Mouse (Mus musculus): ENCODE results near the gene Fam24a. TPM values are rescaled to one million over a fixed set of nuclear protein-coding genes. Genes with fewer than 3 reads are reported as not detected.

Gene Fam24a
- not detected in 2 replicates for polyA plus RNA-seq (2014; fragmentation: Nextera tagmentation; extraction: Ambion mirVana)

DNA sequence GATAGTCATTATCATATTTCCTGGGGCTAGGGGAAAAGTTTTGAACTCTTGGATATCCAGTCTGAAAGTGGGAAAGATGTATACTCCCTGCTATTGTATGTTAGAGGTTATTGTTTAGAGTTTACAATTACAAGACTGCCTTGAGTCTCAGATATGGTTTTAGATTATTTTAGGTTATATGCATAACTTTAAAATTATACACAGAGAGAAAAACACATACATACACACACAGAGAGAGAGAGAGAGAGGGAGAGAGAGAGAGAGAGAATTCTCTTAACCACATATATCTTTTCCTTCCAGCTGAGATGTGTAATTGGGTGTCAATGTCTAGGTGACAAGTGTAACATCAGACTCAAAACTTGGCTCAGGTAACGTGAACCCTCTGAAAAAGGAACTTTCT is at the start of gene Fam24a:
Gene Fam24a (plus strand): TSS at position 301 of the 400 bp plus-strand sequence.
- DNase-seq (ENCODE audit: low spot score) (no peak), ATAC-seq (replicated peaks; ENCODE audit: low FRiP score) (no peak)
- no peak within 1 kb of the TSS for H3K4me3 ChIP-seq (ENCODE audit: low read depth, low read length)
- no peak within 1 kb of the TSS for H3K9ac ChIP-seq (ENCODE audit: low read length)
- no peaks in the 10 kb centered on the region for H3K4me1 ChIP-seq (replicated peaks; ENCODE audit: control insufficient read depth, insufficient read depth, low read length)
- H3K27me3 ChIP-seq (ENCODE audit: control insufficient read depth, insufficient read depth, low read length), result no peaks in the 10 kb centered on the region
- H3K36me3 ChIP-seq (ENCODE audit: control insufficient read depth, insufficient read depth, low read length), result no peaks in the 10 kb centered on the region
- H3K27ac ChIP-seq (ENCODE audit: low read depth, low read length), result no peak within 1 kb of the TSS
- H3K4me2 ChIP-seq (ENCODE audit: low read depth, low read length, severe bottlenecking), result no peak within 1 kb of the TSS
- WGBS, result 53% methylated on average over 1 of the region's 1 CpGs
- no peaks in the 10 kb centered on the region for H3K9me3 ChIP-seq (ENCODE audit: control insufficient read depth, low read length)

DNA sequence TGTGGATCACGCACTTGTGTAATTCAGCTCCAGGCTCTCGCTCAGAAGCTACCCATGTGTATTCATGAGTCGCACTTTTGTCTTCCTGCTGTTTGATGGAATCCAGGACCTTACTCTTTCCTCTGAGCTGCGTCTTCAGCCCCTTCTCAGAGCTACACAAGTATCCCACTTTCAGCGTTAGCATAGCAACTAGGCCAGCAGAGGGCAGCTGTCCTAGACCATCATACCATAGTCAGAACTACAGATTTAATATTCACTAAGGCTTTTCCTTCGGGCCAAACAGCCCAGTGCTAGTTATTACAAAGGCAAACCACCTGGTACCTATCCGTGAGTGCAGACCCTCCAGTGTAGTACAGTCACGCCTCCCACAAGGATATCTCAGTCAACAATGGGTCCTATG is 36.5 kb upstream of the Fam24a start:
- H3K36me3 ChIP-seq (ENCODE audit: control insufficient read depth, insufficient read depth, low read length), result no peaks in the 10 kb centered on the region
- H3K9me3 ChIP-seq (ENCODE audit: control insufficient read depth, low read length), result no peaks in the 10 kb centered on the region
- WGBS, result 82% methylated on average over 8 of the region's 8 CpGs
- no peak overlapping the region for H3K4me3 ChIP-seq (ENCODE audit: low read depth, low read length)
- no peak for ATAC-seq (replicated peaks; ENCODE audit: low FRiP score)
- DNase-seq (ENCODE audit: low spot score), result no peak
- H3K27me3 ChIP-seq (ENCODE audit: control insufficient read depth, insufficient read depth, low read length), result no peaks in the 10 kb centered on the region
- no peak overlapping the region for H3K9ac ChIP-seq (ENCODE audit: low read length)
- H3K4me2 ChIP-seq (ENCODE audit: low read depth, low read length, severe bottlenecking), result no peak overlapping the region
- H3K27ac ChIP-seq (ENCODE audit: low read depth, low read length), result no peak overlapping the region
- H3K4me1 ChIP-seq (replicated peaks; ENCODE audit: control insufficient read depth, insufficient read depth, low read length), result no peaks in the 10 kb centered on the region

DNA sequence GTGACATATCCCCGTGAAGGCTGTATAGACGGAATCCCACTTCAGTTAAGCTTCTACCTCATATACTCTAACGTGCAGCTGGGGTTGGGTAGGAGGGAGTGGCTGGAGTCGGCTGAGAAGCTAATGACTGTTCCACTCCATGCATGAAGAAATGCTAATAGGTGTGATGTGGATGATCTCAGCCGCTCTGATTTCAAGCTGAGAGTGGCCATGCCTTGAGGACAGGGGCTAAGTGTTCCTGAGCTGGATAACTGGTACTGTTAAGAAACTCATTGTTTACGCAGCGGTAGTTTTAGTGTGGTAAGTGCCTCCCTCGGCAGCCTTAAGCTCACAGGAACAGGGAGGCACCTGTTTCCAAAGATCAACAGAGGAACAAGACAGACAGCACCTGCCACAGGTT is 30.3 kb upstream of the Fam24a start:
- Histone ChIP-seq H3K27me3 (ENCODE audit: control insufficient read depth, insufficient read depth, low read length) (no peaks in the 10 kb centered on the region), H3K27ac (ENCODE audit: low read depth, low read length) (no peak overlapping the region), H3K4me2 (ENCODE audit: low read depth, low read length, severe bottlenecking) (no peak overlapping the region), H3K4me1 (replicated peaks; ENCODE audit: control insufficient read depth, insufficient read depth, low read length) (no peaks in the 10 kb centered on the region), H3K4me3 (ENCODE audit: low read depth, low read length) (no peak overlapping the region), H3K36me3 (ENCODE audit: control insufficient read depth, insufficient read depth, low read length) (no peaks in the 10 kb centered on the region), H3K9ac (ENCODE audit: low read length) (no peak overlapping the region), H3K9me3 (ENCODE audit: control insufficient read depth, low read length) (no peaks in the 10 kb centered on the region)
- DNase-seq (ENCODE audit: low spot score) (no peak), ATAC-seq (replicated peaks; ENCODE audit: low FRiP score) (no peak)
- 83% methylated on average over 8 of the region's 8 CpGs for WGBS

DNA sequence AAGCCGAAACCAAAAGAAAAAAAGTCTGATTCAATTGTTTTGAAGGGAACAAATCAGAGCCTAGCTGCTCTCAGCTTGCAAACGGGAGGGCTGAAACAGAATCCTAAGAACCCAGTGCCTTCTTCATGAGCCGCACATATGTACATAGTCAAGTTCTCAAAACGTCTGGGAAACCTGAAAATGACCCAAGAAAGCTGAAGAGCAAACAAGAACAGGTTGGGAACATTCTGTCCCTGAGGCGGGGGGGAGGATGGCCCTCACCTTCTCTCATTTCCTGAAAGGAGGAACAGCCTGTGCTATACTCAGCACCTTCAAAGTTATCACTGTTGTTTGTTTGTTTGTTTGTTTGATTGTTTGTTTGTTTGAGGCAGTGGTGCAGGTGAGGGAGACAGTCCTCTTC is 26.9 kb upstream of the Fam24a start:
- ATAC-seq (replicated peaks; ENCODE audit: low FRiP score) (no peak), DNase-seq (ENCODE audit: low spot score) (no peak)
- Histone ChIP-seq H3K9ac (ENCODE audit: low read length) (no peak overlapping the region), H3K4me1 (replicated peaks; ENCODE audit: control insufficient read depth, insufficient read depth, low read length) (no peaks in the 10 kb centered on the region), H3K27ac (ENCODE audit: low read depth, low read length) (no peak overlapping the region), H3K36me3 (ENCODE audit: control insufficient read depth, insufficient read depth, low read length) (no peaks in the 10 kb centered on the region), H3K27me3 (ENCODE audit: control insufficient read depth, insufficient read depth, low read length) (no peaks in the 10 kb centered on the region), H3K4me3 (ENCODE audit: low read depth, low read length) (no peak overlapping the region), H3K4me2 (ENCODE audit: low read depth, low read length, severe bottlenecking) (no peak overlapping the region), H3K9me3 (ENCODE audit: control insufficient read depth, low read length) (no peaks in the 10 kb centered on the region)
- WGBS, result 83% methylated on average over 5 of the region's 5 CpGs

DNA sequence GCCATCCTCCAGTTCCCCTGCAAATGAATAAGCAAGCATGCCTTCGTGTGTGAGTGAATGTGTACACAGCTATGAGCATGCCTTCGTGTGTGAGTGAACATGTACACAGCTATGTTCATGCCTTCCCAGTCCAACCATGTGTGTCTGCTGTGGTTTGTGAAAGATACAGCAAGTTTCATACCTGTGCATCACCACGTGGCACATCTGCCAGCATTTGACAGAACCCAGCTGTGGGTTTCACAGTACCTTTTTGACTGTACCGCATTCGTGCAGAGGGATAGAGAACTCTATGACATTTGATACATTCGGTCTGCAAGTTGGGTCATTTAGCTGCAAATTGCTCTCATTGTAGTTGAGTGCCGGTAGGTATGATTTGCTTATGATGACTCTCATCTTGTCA is 19.2 kb upstream of the Fam24a start:
- no peaks in the 10 kb centered on the region for H3K9me3 ChIP-seq (ENCODE audit: control insufficient read depth, low read length)
- H3K27ac ChIP-seq (ENCODE audit: low read depth, low read length), result no peak overlapping the region
- H3K27me3 ChIP-seq (ENCODE audit: control insufficient read depth, insufficient read depth, low read length), result no peaks in the 10 kb centered on the region
- DNase-seq (ENCODE audit: low spot score) (no peak), ATAC-seq (replicated peaks; ENCODE audit: low FRiP score) (no peak)
- H3K4me3 ChIP-seq (ENCODE audit: low read depth, low read length), result no peak overlapping the region
- no peaks in the 10 kb centered on the region for H3K36me3 ChIP-seq (ENCODE audit: control insufficient read depth, insufficient read depth, low read length)
- H3K4me1 ChIP-seq (replicated peaks; ENCODE audit: control insufficient read depth, insufficient read depth, low read length), result no peaks in the 10 kb centered on the region
- no peak overlapping the region for H3K4me2 ChIP-seq (ENCODE audit: low read depth, low read length, severe bottlenecking)
- no peak overlapping the region for H3K9ac ChIP-seq (ENCODE audit: low read length)
- 88% methylated on average over 7 of the region's 7 CpGs for whole genome bisulfite sequencing

DNA sequence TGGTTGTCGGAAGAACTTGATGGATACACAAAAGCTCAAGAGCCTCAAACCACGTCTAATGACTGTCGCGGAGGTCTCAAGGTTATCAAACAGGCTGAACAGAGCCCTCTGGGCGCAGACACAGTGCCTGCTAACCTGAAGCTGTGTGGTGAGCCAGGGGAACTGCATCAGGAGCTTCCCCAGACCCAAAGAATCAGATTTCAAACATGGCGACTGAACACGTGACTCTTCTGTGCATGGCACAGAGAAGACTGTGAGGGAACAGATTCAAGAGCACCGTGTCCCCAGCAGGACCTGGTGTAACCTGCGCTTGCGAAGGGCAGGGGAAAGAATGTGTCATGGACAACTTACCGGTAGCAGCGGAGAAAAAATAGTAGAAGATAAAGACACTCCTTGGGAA is 16.1 kb upstream of the Fam24a start:
- H3K9ac ChIP-seq (ENCODE audit: low read length), result no peak overlapping the region
- ATAC-seq (replicated peaks; ENCODE audit: low FRiP score) (no peak), DNase-seq (ENCODE audit: low spot score) (no peak)
- no peaks in the 10 kb centered on the region for H3K9me3 ChIP-seq (ENCODE audit: control insufficient read depth, low read length)
- no peak overlapping the region for H3K4me2 ChIP-seq (ENCODE audit: low read depth, low read length, severe bottlenecking)
- no peaks in the 10 kb centered on the region for H3K4me1 ChIP-seq (replicated peaks; ENCODE audit: control insufficient read depth, insufficient read depth, low read length)
- no peak overlapping the region for H3K4me3 ChIP-seq (ENCODE audit: low read depth, low read length)
- H3K27ac ChIP-seq (ENCODE audit: low read depth, low read length), result no peak overlapping the region
- H3K27me3 ChIP-seq (ENCODE audit: control insufficient read depth, insufficient read depth, low read length), result no peaks in the 10 kb centered on the region
- WGBS, result 76% methylated on average over 12 of the region's 12 CpGs
- no peaks in the 10 kb centered on the region for H3K36me3 ChIP-seq (ENCODE audit: control insufficient read depth, insufficient read depth, low read length)

DNA sequence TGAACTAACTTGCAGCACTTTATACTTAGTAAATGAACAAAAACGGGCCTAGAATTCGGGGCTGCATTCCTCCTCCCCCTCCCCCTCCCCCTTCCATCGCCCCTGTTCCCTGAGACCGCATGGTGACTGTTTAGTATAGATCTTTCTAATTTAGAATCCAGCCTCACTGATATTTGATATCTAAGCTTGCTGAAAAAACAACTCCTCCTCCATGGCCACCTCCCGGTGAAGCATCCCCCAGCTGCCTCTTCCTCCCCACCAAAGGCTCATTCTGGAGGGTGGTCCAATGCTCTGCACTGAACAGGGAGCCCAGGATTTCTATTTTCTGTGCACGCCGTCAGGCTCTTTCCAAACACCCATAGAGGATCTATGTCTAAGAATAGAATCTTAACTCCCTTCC is 15.3 kb upstream of the Fam24a start:
- Histone ChIP-seq H3K4me2 (ENCODE audit: low read depth, low read length, severe bottlenecking) (no peak overlapping the region), H3K27me3 (ENCODE audit: control insufficient read depth, insufficient read depth, low read length) (no peaks in the 10 kb centered on the region), H3K4me3 (ENCODE audit: low read depth, low read length) (no peak overlapping the region), H3K36me3 (ENCODE audit: control insufficient read depth, insufficient read depth, low read length) (no peaks in the 10 kb centered on the region), H3K9me3 (ENCODE audit: control insufficient read depth, low read length) (no peaks in the 10 kb centered on the region), H3K9ac (ENCODE audit: low read length) (no peak overlapping the region), H3K4me1 (replicated peaks; ENCODE audit: control insufficient read depth, insufficient read depth, low read length) (no peaks in the 10 kb centered on the region), H3K27ac (ENCODE audit: low read depth, low read length) (no peak overlapping the region)
- 78% methylated on average over 5 of the region's 7 CpGs for WGBS
- ATAC-seq (replicated peaks; ENCODE audit: low FRiP score) (no peak), DNase-seq (ENCODE audit: low spot score) (no peak)

DNA sequence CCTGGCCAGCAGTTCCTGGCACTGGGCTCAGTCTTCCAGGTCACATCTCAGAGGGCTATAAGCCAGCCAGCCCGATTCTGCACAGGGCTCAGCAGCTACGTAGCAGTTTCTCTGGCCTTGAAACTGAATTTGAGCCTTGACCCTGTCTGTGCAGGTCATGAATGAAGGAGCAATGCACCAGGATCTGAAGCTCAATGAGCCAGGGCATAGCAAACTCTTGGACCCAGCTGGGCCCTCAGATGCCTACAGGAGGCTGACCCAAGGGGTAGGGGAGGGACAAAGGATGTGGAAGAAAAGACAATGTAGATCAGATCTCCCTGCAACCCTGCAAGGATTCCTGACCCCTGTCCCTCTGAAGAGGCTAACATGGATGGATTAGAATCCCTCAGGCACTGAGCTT is 11.5 kb upstream of the Fam24a start, which contains the start of gene Cuzd1:
Gene Cuzd1 (minus strand): TSS at position 101 of the 400 bp plus-strand sequence.
- H3K27ac ChIP-seq (ENCODE audit: low read depth, low read length), result no peak within 1 kb of the TSS
- no peaks in the 10 kb centered on the region for H3K9me3 ChIP-seq (ENCODE audit: control insufficient read depth, low read length)
- H3K4me2 ChIP-seq (ENCODE audit: low read depth, low read length, severe bottlenecking), result no peak within 1 kb of the TSS
- no peaks in the 10 kb centered on the region for H3K4me1 ChIP-seq (replicated peaks; ENCODE audit: control insufficient read depth, insufficient read depth, low read length)
- no peak for DNase-seq (ENCODE audit: low spot score)
- no peaks in the 10 kb centered on the region for H3K36me3 ChIP-seq (ENCODE audit: control insufficient read depth, insufficient read depth, low read length)
- no peak within 1 kb of the TSS for H3K4me3 ChIP-seq (ENCODE audit: low read depth, low read length)
- 88% methylated on average over 2 of the region's 2 CpGs for WGBS
- ATAC-seq (replicated peaks; ENCODE audit: low FRiP score), result no peak
- no peaks in the 10 kb centered on the region for H3K27me3 ChIP-seq (ENCODE audit: control insufficient read depth, insufficient read depth, low read length)
- H3K9ac ChIP-seq (ENCODE audit: low read length), result no peak within 1 kb of the TSS

DNA sequence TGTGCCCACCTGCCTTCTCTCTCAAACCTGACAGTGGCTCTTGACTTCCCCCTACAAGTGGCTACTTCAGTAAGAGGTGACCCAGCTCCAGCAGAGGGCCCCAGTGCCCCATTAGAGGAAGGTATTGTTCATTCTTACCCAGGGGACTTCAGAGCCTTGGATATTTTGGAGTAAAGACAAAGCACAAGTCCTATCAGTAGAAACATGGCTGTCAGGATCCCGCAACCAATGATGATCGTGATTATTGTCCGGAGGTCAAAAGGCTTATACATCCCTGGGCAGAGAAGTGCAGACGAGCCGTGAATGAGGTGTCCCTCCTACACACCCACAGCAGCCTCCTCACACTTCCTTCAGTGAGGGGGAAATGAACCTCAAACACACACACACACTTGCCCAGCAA is 6.6 kb upstream of the Fam24a start:
- Histone ChIP-seq H3K27ac (ENCODE audit: low read depth, low read length) (no peak overlapping the region), H3K4me3 (ENCODE audit: low read depth, low read length) (no peak overlapping the region), H3K27me3 (ENCODE audit: control insufficient read depth, insufficient read depth, low read length) (no peaks in the 10 kb centered on the region), H3K36me3 (ENCODE audit: control insufficient read depth, insufficient read depth, low read length) (no peaks in the 10 kb centered on the region), H3K9me3 (ENCODE audit: control insufficient read depth, low read length) (no peaks in the 10 kb centered on the region), H3K4me1 (replicated peaks; ENCODE audit: control insufficient read depth, insufficient read depth, low read length) (no peaks in the 10 kb centered on the region), H3K4me2 (ENCODE audit: low read depth, low read length, severe bottlenecking) (no peak overlapping the region), H3K9ac (ENCODE audit: low read length) (no peak overlapping the region)
- DNase-seq (ENCODE audit: low spot score) (no peak), ATAC-seq (replicated peaks; ENCODE audit: low FRiP score) (no peak)
- 90% methylated on average over 5 of the region's 5 CpGs for WGBS

All from forebrain, embryonic 11.5 days (tissue).